Mouse (Mus musculus): ENCODE results near the gene Atp1b3. TPM values are rescaled to one million over a fixed set of nuclear protein-coding genes. Genes with fewer than 3 reads are reported as not detected.
A peak's percentile ranks its signal among the peaks of the same experiment; 100 is the strongest.
"Not testable (repeated sequence)": the region's sequence is repeated elsewhere in the genome, so short reads cannot be mapped to it uniquely, and the experiment has no call there.

The Atp1b3 gene
- polyA plus RNA-seq, 1 experiment = 222 TPM

- Histone ChIP-seq H3K4me3 (ENCODE audit: insufficient read depth, low read length) (no peak overlapping the region), H3K27ac (ENCODE audit: insufficient read depth, low read depth, low read length) (peak overlapping the region; percentile 53; the same call in 1 of the 2 replicates), H3K4me1 (ENCODE audit: control insufficient read depth, insufficient read depth, low read length) (peaks cover 11% of the 10 kb centered on the region)
- TF ChIP-seq CTCF (IDR thresholded peaks at IDR 0.05; ENCODE audit: low read depth, low read length) (no peak), POLR2A (IDR thresholded peaks at IDR 0.05; ENCODE audit: borderline replicate concordance, low read depth, low read length) (no peak)
Measured at GRCm38 (mm10) chr9:96365271-96365872, 1.1 kb upstream of the Atp1b3 start.

DNA sequence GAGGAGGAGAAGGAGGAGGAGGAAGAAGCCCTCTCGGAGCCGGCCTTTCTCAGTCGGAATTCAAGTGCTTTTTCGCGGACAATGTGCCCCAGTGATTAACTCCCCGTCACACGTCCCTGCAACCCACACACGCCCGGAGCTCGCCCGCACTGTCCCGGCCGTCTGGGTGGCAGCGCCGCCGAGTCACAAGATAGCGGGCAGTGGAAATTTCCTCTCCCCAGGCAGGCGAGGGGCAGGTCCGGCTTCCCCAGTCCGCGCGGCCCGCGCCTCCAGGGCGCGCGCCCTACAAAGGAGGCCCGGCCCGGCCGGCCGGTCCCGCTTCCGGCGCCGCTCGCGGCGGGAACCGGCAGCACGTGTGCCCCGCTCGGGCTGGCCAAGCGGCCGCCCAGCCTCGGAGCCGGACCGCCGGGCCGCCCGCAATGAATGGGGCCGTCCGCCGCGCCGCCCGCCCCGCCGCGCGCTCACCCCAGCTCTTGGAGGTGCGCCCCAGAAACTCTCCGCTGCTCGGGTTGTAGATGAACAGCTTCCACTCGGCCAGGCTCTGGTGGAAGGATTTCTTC lies 581 bp downstream of the Atp1b3 start:
- H3K4me1 ChIP-seq (ENCODE audit: control insufficient read depth, insufficient read depth, low read length) = peaks cover 16% of the 10 kb centered on the region
- peak overlapping the region; percentile 97 for H3K27ac ChIP-seq (ENCODE audit: insufficient read depth, low read depth, low read length)
- H3K4me3 ChIP-seq (ENCODE audit: insufficient read depth, low read length) = peak overlapping the region; percentile 89
- no peak for TF ChIP-seq POLR2A (IDR thresholded peaks at IDR 0.05; ENCODE audit: borderline replicate concordance, low read depth, low read length)
- no peak for TF ChIP-seq CTCF (IDR thresholded peaks at IDR 0.05; ENCODE audit: low read depth, low read length)

DNA sequence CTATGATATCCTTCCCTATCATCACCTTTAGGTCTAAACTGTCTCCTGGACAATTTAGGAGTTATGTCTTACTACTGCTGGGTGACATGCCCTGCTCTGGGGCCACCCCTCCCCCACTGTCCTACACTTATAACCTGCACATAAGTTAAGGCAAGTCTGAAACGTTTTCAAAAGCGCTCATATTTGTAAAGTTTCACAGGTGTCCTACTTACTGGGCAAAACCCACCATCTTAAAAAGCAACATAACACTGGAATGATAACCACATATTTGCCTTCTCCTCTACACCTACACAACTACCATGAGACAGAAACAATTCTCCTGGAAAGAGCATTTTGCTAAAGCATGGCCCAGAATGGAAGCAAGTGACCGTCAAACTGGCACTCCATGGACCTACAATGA lies 4.2 kb downstream of the Atp1b3 start:
- Histone ChIP-seq H3K27ac (ENCODE audit: insufficient read depth, low read depth, low read length) (no peak overlapping the region), H3K4me1 (ENCODE audit: control insufficient read depth, insufficient read depth, low read length) (peaks cover 28% of the 10 kb centered on the region), H3K4me3 (ENCODE audit: insufficient read depth, low read length) (no peak overlapping the region)
- TF ChIP-seq POLR2A (IDR thresholded peaks at IDR 0.05; ENCODE audit: borderline replicate concordance, low read depth, low read length) = no peak
- TF ChIP-seq CTCF (IDR thresholded peaks at IDR 0.05; ENCODE audit: low read depth, low read length) = no peak

DNA sequence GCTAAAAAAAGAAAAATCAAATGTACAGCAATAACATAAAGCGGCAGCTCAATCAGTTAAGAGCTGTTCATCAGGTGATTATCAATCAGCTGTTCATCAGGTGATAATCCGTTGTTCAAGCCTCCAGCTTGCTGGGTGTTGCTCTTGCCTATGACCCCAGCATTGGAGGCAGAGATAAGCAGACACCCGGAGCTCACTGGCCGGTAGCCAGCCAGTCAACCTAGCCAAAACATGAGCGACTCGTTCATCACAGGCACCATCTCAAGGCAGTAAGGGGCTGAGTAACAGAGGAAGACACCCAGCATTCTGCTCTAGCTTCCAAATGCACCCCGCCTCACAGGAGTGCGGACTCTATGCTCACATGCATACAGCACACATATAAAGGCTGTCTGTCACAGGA lies 10.4 kb downstream of the Atp1b3 start:
- Histone ChIP-seq H3K4me1 (ENCODE audit: control insufficient read depth, insufficient read depth, low read length) (peaks cover 35% of the 10 kb centered on the region), H3K4me3 (ENCODE audit: insufficient read depth, low read length) (no peak overlapping the region)

DNA sequence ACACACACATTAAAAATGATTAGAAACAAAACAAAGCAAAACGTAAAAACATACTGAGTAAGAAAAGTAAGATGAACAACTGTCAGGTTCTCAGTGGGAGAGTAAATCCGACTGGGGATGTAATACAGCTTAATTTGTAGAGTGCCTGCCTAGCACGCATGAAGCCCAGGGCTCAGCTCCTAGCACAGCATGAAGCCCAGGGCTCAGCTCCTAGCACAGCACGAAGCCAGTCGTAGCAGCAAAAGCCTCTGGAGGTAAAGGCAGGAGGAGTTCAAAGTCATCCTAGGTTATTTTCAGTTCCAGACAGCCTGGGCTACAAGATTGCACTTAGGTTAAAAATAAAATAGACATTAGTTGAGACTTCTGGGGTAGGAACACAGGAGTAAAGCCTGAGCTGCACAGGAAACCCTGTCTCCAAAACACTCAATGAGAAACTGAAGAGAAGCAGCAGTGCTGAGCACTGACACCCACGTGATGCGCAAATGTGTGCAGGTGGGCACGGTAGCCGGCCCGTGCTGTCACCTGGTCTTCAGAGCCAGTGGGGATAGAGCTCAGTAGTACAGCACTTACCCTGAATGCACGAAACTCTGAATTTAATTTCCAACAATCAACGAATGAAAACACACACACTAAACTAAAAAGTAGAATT lies 11.0 kb downstream of the Atp1b3 start:
- H3K4me1 ChIP-seq (ENCODE audit: control insufficient read depth, insufficient read depth, low read length) = peaks cover 32% of the 10 kb centered on the region
- TF ChIP-seq POLR2A (IDR thresholded peaks at IDR 0.05; ENCODE audit: borderline replicate concordance, low read depth, low read length) (no peak), CTCF (IDR thresholded peaks at IDR 0.05; ENCODE audit: low read depth, low read length) (no peak)
- no peak overlapping the region for H3K27ac ChIP-seq (ENCODE audit: insufficient read depth, low read depth, low read length)
- no peak overlapping the region for H3K4me3 ChIP-seq (ENCODE audit: insufficient read depth, low read length)

More for the DNA sequence above, 10.4 kb downstream of the Atp1b3 start:
- TF ChIP-seq CTCF (IDR thresholded peaks at IDR 0.05; ENCODE audit: low read depth, low read length) (no peak), POLR2A (IDR thresholded peaks at IDR 0.05; ENCODE audit: borderline replicate concordance, low read depth, low read length) (no peak)
- H3K27ac ChIP-seq (ENCODE audit: insufficient read depth, low read depth, low read length) = no peak overlapping the region

- peaks cover 28% of the 10 kb centered on the region for H3K4me1 ChIP-seq (ENCODE audit: control insufficient read depth, insufficient read depth, low read length)
- not testable (repeated sequence) for H3K4me3 ChIP-seq (ENCODE audit: insufficient read depth, low read length); H3K27ac ChIP-seq (ENCODE audit: insufficient read depth, low read depth, low read length)
Measured at GRCm38 (mm10) chr9:96351771-96352170, 12.5 kb downstream of the Atp1b3 start.

DNA sequence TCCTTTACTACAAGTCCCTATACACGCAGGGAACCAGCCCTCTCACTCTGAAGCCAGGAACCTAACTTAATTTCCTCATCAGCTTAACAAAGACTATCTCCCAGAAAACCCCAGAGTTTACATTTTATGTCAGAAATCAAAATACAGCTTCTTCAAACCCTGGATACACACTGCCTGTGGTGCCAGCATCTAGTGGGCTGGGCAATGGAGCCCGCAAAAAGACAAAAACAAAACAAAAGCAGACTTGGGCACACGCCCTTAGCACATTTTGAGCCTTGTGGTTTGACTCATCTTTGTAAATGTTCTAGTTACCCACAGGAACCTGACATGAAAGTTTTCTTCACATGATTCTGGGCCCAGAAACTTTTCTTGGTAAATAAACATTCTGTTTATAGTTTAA lies 13.8 kb downstream of the Atp1b3 start:
- Histone ChIP-seq H3K4me1 (ENCODE audit: control insufficient read depth, insufficient read depth, low read length) (peaks cover 19% of the 10 kb centered on the region), H3K27ac (ENCODE audit: insufficient read depth, low read depth, low read length) (peak overlapping the region; percentile 22), H3K4me3 (ENCODE audit: insufficient read depth, low read length) (no peak overlapping the region)
- TF ChIP-seq CTCF (IDR thresholded peaks at IDR 0.05; ENCODE audit: low read depth, low read length) = no peak
- no peak for TF ChIP-seq POLR2A (IDR thresholded peaks at IDR 0.05; ENCODE audit: borderline replicate concordance, low read depth, low read length)

GRCm38 (mm10) chr9:96350010-96350409 lies 14.2 kb downstream of the Atp1b3 start:
- TF ChIP-seq POLR2A (IDR thresholded peaks at IDR 0.05; ENCODE audit: borderline replicate concordance, low read depth, low read length) (no peak), CTCF (IDR thresholded peaks at IDR 0.05; ENCODE audit: low read depth, low read length) (peak; percentile 38; the same call in 1 of the 2 replicates)
- Histone ChIP-seq H3K4me3 (ENCODE audit: insufficient read depth, low read length) (no peak overlapping the region), H3K4me1 (ENCODE audit: control insufficient read depth, insufficient read depth, low read length) (peaks cover 16% of the 10 kb centered on the region), H3K27ac (ENCODE audit: insufficient read depth, low read depth, low read length) (peak overlapping the region; percentile 22; the same call in 1 of the 2 replicates)

- no peak overlapping the region for H3K27ac ChIP-seq (ENCODE audit: insufficient read depth, low read depth, low read length)
- TF ChIP-seq CTCF (IDR thresholded peaks at IDR 0.05; ENCODE audit: low read depth, low read length) (no peak), POLR2A (IDR thresholded peaks at IDR 0.05; ENCODE audit: borderline replicate concordance, low read depth, low read length) (no peak)
- no peak overlapping the region for H3K4me3 ChIP-seq (ENCODE audit: insufficient read depth, low read length)
- H3K4me1 ChIP-seq (ENCODE audit: control insufficient read depth, insufficient read depth, low read length) = peaks cover 16% of the 10 kb centered on the region
Measured at GRCm38 (mm10) chr9:96348885-96349284, 15.4 kb downstream of the Atp1b3 start.

GRCm38 (mm10) chr9:96345750-96346149 lies 18.5 kb downstream of the Atp1b3 start:
- no peak for TF ChIP-seq CTCF (IDR thresholded peaks at IDR 0.05; ENCODE audit: low read depth, low read length)
- no peak for TF ChIP-seq POLR2A (IDR thresholded peaks at IDR 0.05; ENCODE audit: borderline replicate concordance, low read depth, low read length)
- H3K4me3 ChIP-seq (ENCODE audit: insufficient read depth, low read length) = no peak overlapping the region

More at GRCm38 (mm10) chr9:96345750-96346149, 18.5 kb downstream of the Atp1b3 start:
- H3K27ac ChIP-seq (ENCODE audit: insufficient read depth, low read depth, low read length) = no peak overlapping the region
- peaks cover 13% of the 10 kb centered on the region for H3K4me1 ChIP-seq (ENCODE audit: control insufficient read depth, insufficient read depth, low read length)
